Mouse (Mus musculus) adrenal gland (tissue): ENCODE results near the gene Khnyn.

ENCODE experiments used
- intact Hi-C: fragments of 180-260 bp; cut with DNase I; formaldehyde crosslinking; loops from one replicate; pipeline ENCODE4 v1.15.1; 2025
- long read RNA-seq, 2 experiments: library from polyadenylated mRNA; unstranded; transcript quantifications; one replicate each; pipeline ENCODE4 v2.0.0; 2020; ENCODE audit warnings: borderline replicate concordance in 1 of 2; ENCODE audit not compliant: insufficient replicate concordance in 1 of 2

The Khnyn gene
- long read RNA-seq, experiment 1, partial matches to known transcripts, result 1 of 3 reads
- long read RNA-seq, experiment 1, other reads (novel, unspliced or antisense), result 1 of 3 reads
- long read RNA-seq, experiment 2, partial matches to known transcripts, result 4 of 5 reads
- long read RNA-seq, experiment 2, other reads (novel, unspliced or antisense), result 1 of 5 reads

GRCm38 (mm10) chr14:55884713-55885113, at the start of gene Khnyn:
Gene Khnyn (plus strand): TSS chr14:55884947.
- intact Hi-C loops, result no loop called here

- intact Hi-C loops, result no loop called here
Observed at GRCm38 (mm10) chr14:55838312-55838711, 46.4 kb upstream of the Khnyn start.

GRCm38 (mm10) chr14:55838740-55839139, 46.0 kb upstream of the Khnyn start:
- intact Hi-C loops, result no loop called here

GRCm38 (mm10) chr14:55840853-55841366, 43.8 kb upstream of the Khnyn start:
- intact Hi-C loops, result no loop called here

GRCm38 (mm10) chr14:55842794-55843193, 42.0 kb upstream of the Khnyn start:
- intact Hi-C loops, result no loop called here

- intact Hi-C loops, result no loop called here
Observed at GRCm38 (mm10) chr14:55845506-55846294, 39.0 kb upstream of the Khnyn start.

- intact Hi-C loops, result no loop called here
Observed at GRCm38 (mm10) chr14:55850885-55851284, 33.9 kb upstream of the Khnyn start.

GRCm38 (mm10) chr14:55852646-55853551, 31.8 kb upstream of the Khnyn start:
- intact Hi-C loops, result no loop called here

GRCm38 (mm10) chr14:55853621-55854285, 31.0 kb upstream of the Khnyn start, which contains the start of gene Nynrin:
Gene Nynrin (plus strand): TSS chr14:55854010.
- intact Hi-C loops, result no loop called here

- intact Hi-C loops, result no loop called here
Observed at GRCm38 (mm10) chr14:55854406-55855100, 30.2 kb upstream of the Khnyn start.

GRCm38 (mm10) chr14:55855101-55855561, 29.6 kb upstream of the Khnyn start:
- intact Hi-C loops, result no loop called here

DNA sequence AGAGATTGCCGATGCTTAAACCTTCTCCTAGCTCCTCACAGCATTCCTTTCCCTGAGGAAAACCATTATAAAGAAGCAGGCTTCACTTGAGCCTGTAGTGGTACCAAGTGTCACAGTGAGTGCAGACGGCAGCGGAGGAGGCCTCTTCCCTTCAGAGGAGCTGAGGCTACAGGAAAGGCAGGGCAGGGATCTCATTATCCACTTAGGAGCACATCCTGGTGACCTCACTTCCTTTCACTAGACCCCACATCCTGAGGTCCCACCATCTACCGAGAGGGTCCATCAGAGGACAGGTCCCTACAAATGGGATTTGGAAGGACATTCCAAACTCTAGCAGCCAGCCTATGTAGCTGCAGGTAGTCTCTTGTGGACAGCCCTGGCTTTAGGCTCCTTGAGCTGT, 27.2 kb upstream of the Khnyn start:
- intact Hi-C loops, result no loop called here

DNA sequence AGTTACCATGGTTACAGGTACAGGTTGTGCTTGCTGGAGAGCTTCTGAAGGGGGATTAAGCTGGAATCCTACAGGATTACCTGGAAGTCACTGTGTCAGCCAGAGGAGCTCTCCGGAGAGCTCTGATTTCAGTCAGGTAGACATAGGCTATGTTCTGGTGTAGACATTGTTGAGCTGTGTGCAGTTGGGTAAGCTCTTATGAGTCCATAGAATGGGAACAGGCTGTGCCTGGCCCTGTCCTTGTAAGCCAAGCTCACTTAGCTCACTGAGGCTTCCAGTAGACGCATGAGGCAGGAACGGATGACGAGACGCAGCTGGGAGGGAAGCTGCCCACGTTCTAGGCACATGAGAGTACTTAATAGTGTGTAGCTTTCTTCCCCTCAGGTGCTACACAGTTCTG, 22.6 kb upstream of the Khnyn start:
- intact Hi-C loops, result loop anchor here (5.0 kb wide), 1 partner anchor 80 kb away; the partner anchor contains the start of gene Adcy4

- intact Hi-C loops, result loop anchor here (5.0 kb wide), 1 partner anchor 81 kb away; the partner anchor contains the start of gene Adcy4
Observed at GRCm38 (mm10) chr14:55862970-55863369, 21.8 kb upstream of the Khnyn start.

- intact Hi-C loops, result loop anchor here (1.0 to 5.0 kb wide), 2 partner anchors 41 to 81 kb away; partner anchors contain the start of gene Adcy4
Observed at GRCm38 (mm10) chr14:55863773-55864172, 21.0 kb upstream of the Khnyn start.

GRCm38 (mm10) chr14:55866962-55867361, 17.8 kb upstream of the Khnyn start:
- intact Hi-C loops, result no loop called here

DNA sequence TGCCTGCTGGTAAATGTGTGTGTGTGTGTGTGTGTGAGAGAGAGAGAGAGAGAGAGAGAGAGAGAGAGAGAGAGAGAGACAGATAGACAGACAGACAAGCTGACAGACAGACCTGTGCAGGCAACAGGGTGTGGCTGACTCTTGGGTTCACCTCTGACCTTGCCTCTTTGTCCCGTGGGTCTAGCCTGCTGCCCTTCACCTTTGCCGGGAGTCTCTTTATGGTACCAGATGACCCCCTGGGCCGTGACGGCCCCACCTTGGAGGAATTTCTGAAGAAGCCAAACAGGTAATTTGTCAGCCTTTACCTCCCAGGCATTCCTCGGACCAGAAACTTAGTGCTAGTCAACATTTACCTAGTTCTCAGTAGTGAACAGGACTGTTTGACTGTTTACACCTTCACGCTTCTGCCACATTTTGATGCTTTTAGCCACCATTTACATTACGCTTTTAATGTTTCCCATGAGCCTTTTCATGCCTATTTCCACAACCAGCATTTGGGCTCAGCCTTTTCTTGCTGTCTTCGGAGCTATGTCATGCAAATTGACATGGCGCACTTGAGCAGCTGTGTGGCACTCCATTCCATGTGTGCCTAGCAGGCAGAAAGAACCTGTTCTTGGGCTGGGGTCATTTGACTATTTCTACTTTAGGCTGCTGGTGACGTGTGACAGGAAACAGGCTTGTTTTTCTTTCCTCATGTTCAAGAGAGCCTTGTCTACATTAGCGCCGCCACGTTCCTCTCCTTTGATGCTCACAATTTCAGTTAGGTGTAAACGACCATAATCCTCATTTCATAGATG, 16.3 kb upstream of the Khnyn start:
- intact Hi-C loops, result no loop called here

- intact Hi-C loops, result no loop called here
Observed at GRCm38 (mm10) chr14:55869538-55869937, 15.2 kb upstream of the Khnyn start.

DNA sequence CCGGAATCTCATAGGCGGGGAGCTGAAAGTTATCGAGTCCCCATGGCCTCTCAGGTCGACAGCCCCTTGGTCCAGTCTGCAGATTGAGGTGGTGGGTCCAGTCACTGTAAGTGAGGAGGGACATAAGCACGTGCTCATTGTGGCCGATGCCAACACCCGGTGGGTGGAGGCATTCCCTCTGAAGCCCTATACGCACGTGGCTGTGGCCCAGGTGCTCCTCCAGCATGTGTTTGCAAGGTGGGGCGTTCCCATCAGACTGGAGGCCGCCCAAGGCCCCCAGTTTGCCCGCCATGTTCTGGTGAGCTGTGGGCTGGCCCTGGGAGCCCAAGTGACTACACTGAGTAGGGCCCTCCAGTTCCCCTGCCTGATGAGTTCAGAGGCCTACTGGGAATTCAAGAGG, 12.7 kb upstream of the Khnyn start:
- intact Hi-C loops, result no loop called here
